Comparison of ENCODE assay signal across 7 mouse cellular contexts in genomic region chr1:133134071-133134470, GRCm38 (mm10). TPM values are rescaled to one million over a fixed set of nuclear protein-coding genes. Genes with fewer than 3 reads are reported as not detected.
DNase-seq lines count a peak whose midpoint lies in the region; ATAC-seq and TF ChIP-seq lines count a peak whose summit lies in the region.

No protein-coding gene starts in this region.

- no peaks in the 10 kb centered on the region for H3K9me3 ChIP-seq in E14TG2a.4 (ENCODE audit: low read length)
- H3K9me3 ChIP-seq in heart, embryonic 14.5 days (ENCODE audit: control insufficient read depth, low read length), result no peaks in the 10 kb centered on the region
- no peaks in the 10 kb centered on the region for H3K9me3 ChIP-seq in limb, embryonic 10.5 days (replicated peaks)

- peaks cover 73% of the 10 kb centered on the region for H3K36me3 ChIP-seq in E14TG2a.4 (ENCODE audit: insufficient read depth, low read length)
- peaks cover 49% of the 10 kb centered on the region for H3K36me3 ChIP-seq in heart, embryonic 14.5 days (ENCODE audit: control insufficient read depth, insufficient read depth, low read length)
- H3K36me3 ChIP-seq in limb, embryonic 10.5 days, result peaks cover 66% of the 10 kb centered on the region

- H3K4me2 ChIP-seq in heart, embryonic 14.5 days (ENCODE audit: low read length), result peak overlapping the region; percentile 99

- peak overlapping the region; percentile 99 for H3K4me3 ChIP-seq in E14TG2a.4 (replicated peaks; ENCODE audit: low read length)
- peak overlapping the region; percentile 62 to 87 for H3K4me3 ChIP-seq in heart, embryonic 14.5 days (ENCODE audit: control insufficient read depth in 1 of 2, insufficient read depth in 1 of 2, low read depth in 1 of 2, low read length in 2 of 2)
- H3K4me3 ChIP-seq in limb, embryonic 10.5 days, result peak overlapping the region; percentile 86

- peaks cover 69% of the 10 kb centered on the region for H3K4me1 ChIP-seq in E14TG2a.4 (replicated peaks; ENCODE audit: low read depth, low read length)
- peaks cover 3 to 25% of the 10 kb centered on the region in 2 experiments for H3K4me1 ChIP-seq in heart, embryonic 14.5 days (ENCODE audit: control insufficient read depth in 2 of 2, insufficient read depth in 2 of 2, low read length in 2 of 2)
- H3K4me1 ChIP-seq in limb, embryonic 10.5 days, result peaks cover 46% of the 10 kb centered on the region

- 0 out of 4 replicates have a peak overlapping the region, but pooled peaks of 1 of the 2 experiments have one; percentile 24 for H3K27ac ChIP-seq in heart, embryonic 14.5 days (replicated peaks in 1 of 2; ENCODE audit: control insufficient read depth in 1 of 2, insufficient read depth in 1 of 2, low read depth in 2 of 2, low read length in 2 of 2)
- no peak overlapping the region for H3K27ac ChIP-seq in limb, embryonic 10.5 days

- ATAC-seq in heart, embryonic 14.5 days (ENCODE audit: insufficient number of reproducible peaks, insufficient read depth, low FRiP score, low read depth), result no peak

- DNase-seq in 3T3-L1 (ENCODE audit: low read depth, low spot score), result peak; percentile 12
- no peak for DNase-seq in limb, embryonic 10.5 days (ENCODE audit: low spot score)
- peak; percentile 71 for DNase-seq in skeletal muscle tissue, adult 2 months (ENCODE audit: low read depth, low spot score)
- no peak for DNase-seq in spleen, adult 18-20 months
- DNase-seq in frontal cortex, adult 2 months (ENCODE audit: extremely low spot score in 1 of 2, low spot score in 1 of 2), result no peak

- H3K9ac ChIP-seq in heart, embryonic 14.5 days (ENCODE audit: low read length), result peak overlapping the region; percentile 98

- no peaks in the 10 kb centered on the region for H3K27me3 ChIP-seq in E14TG2a.4 (ENCODE audit: insufficient read depth, low read length)
- H3K27me3 ChIP-seq in heart, embryonic 14.5 days (ENCODE audit: control insufficient read depth, insufficient read depth, low read length), result no peaks in the 10 kb centered on the region
- H3K27me3 ChIP-seq in limb, embryonic 10.5 days (ENCODE audit: low read depth, poor library complexity, severe bottlenecking), result no peaks in the 10 kb centered on the region

- TF ChIP-seq CTCF in E14TG2a.4 (conservative IDR thresholded peaks at IDR 0.05; ENCODE audit: low read length), result no peak

- WGBS in heart, embryonic 14.5 days, result 6% methylated on average over 4 of the region's 4 CpGs
- 49% methylated on average over 4 of the region's 4 CpGs for WGBS in limb, embryonic 10.5 days

RNA-seq across cellular contexts. Expression of gene Ppp1r15b, which starts 3.1 kb away (rescaled TPM):
- 24.5 and 24.6 TPM in 2 replicates for polyA plus RNA-seq in heart, embryonic 14.5 days (2014; fragmentation: Nextera tagmentation; extraction: Ambion mirVana)
- polyA plus RNA-seq in limb, embryonic 10.5 days (2016; fragmentation: Nextera tagmentation; extraction: Ambion mirVana), result 52.3 and 52.7 TPM in 2 replicates
- polyA plus RNA-seq in frontal cortex, adult 2 months (2012; rRNA removed), result 26.3 and 27.2 TPM in 2 replicates

RNA-seq across cellular contexts. Expression of gene Plekha6, which starts 29.9 kb away (rescaled TPM):
- 12.4 and 16.5 TPM in 2 replicates for polyA plus RNA-seq in heart, embryonic 14.5 days (2014; fragmentation: Nextera tagmentation; extraction: Ambion mirVana)
- 1.4 and 2.3 TPM in 2 replicates for polyA plus RNA-seq in limb, embryonic 10.5 days (2016; fragmentation: Nextera tagmentation; extraction: Ambion mirVana)
- 51.7 and 53.6 TPM in 2 replicates for polyA plus RNA-seq in frontal cortex, adult 2 months (2012; rRNA removed)

Comparison
In these comparisons a context has a peak if more than half of its experiments do, and no peak if none do; other contexts are left out.
1. DNase-seq: peak in 3T3-L1 (single experiment) and skeletal muscle tissue, adult 2 months (single experiment); none in limb, embryonic 10.5 days (single experiment), spleen, adult 18-20 months (0 of 2) and frontal cortex, adult 2 months (0 of 2).
2. Peak in every context shown above with its lines, with median percentiles within 50 percentile points of each other: H3K4me3 ChIP-seq.